Mouse (Mus musculus) natural killer cell, adult 2 months (primary cell): ENCODE data around the gene Col1a1.
A peak's percentile ranks its signal among the peaks of the same experiment; 100 is the strongest.
"Not testable (repeated sequence)": the region's sequence is repeated elsewhere in the genome, so short reads cannot be mapped to it uniquely, and the experiment has no call there.

Experiments
- DNase-seq, 2 experiments: peaks; one replicate each; pipeline ENCODE4 v3.0.0; 2022; ENCODE audit warnings: low spot score in 2 of 2

Col1a1 gene

DNA sequence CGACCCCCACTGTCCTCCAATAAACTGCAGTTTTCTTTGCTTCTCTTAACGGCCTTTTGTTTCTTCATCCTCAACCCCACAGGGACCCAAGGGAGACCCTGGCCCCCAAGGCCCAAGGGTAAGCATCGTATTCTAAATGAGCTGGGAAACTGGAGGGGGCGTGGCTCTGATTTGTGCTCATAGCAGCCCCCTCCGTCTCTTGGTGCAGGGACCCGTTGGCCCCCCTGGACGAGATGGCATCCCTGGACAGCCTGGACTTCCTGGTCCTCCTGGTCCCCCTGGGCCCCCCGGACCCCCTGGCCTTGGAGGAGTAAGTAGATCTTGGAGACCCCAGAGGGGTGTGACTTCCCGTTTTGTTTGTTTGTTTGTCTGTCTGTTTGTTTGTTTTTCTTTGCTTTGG, 2.3 kb downstream of the Col1a1 start:
- no peak for DNase-seq

GRCm38 (mm10) chr11:94939280-94939679, 3.3 kb downstream of the Col1a1 start:
- peak; percentile 31 to 48 for DNase-seq

GRCm38 (mm10) chr11:94941121-94941520, 5.1 kb downstream of the Col1a1 start:
- DNase-seq = no peak

DNA sequence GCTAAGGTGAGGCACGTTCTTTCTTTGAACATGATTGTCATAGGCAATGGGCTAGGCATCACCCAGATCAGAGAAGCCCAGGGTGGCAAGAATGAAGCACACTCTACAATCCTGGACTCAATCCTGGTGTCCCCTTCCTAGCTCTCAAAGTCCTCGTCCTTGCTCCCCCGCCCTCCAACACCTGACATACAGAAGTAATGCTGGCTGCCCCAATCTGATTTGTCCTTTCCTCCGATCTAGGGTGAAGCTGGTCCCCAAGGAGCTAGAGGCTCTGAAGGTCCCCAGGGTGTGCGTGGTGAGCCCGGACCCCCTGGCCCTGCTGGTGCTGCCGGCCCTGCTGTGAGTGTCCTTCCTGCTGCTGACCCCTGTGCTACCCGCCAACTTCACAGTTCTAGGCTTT, 5.8 kb downstream of the Col1a1 start:
- no peak for DNase-seq

DNA sequence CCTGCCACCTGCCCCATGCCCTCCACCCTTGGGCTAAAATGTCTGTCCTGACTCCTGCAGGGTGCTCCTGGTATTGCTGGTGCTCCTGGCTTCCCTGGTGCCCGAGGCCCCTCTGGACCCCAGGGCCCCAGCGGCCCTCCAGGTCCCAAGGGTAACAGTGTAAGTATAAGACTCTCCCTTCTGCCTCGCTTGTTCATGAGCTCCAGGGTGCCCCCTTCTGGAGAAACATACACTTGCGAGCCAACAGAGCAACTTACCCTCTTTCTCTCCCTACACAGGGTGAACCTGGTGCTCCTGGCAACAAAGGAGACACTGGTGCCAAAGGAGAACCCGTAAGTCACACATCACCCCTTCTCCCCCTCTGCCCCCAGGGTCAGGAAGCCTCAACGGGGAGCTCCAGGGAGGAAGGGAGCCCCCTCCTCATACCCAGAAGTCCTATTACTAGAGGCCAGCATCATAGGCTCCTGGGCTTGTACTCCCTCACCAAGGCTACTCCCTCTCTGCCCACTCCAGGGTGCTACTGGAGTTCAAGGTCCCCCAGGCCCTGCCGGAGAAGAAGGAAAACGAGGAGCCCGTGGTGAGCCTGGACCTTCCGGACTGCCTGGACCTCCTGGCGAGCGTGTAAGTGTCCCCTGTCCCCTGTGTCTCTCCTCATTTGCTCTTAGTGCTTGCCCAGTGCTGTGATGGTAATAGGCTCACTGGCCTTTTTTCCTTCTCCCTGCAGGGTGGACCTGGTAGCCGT, 6.4 kb downstream of the Col1a1 start:
- DNase-seq = peak; percentile 29 to 48

- DNase-seq = no peak
Measured at GRCm38 (mm10) chr11:94943054-94943453, 7.0 kb downstream of the Col1a1 start.

DNA sequence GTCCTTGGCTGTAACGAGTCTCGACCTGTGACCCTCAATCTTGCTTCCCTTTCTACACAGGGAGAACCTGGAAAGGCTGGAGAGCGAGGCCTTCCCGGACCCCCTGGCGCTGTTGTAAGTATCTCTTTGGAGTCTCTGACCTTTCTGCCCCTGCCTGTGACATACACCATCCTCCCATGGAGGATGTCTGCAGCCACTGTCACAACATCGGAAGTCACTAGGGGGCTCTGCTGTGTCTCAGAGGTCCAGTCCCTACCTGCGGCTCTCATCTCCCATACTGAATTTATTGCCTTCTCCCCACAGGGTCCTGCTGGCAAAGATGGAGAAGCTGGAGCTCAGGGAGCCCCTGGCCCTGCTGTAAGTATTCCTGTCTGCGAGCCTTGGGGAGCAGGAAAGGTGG, 8.3 kb downstream of the Col1a1 start:
- DNase-seq = no peak

DNA sequence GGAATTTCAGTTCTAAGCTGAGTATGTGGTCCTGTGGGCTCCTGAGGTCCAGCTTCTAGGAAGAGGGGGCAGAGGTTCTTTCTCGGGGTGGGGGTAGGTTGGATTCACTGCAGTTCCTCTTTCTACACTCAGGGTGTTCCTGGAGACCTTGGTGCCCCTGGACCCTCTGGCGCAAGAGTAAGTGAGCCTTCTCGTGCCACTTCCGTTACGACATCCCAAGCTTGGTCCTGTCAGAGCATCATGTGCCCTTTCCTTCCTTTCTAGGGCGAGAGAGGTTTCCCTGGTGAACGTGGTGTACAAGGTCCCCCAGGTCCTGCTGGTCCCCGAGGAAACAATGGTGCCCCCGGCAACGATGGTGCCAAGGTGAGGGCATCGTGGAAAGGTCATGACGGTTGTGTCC, 9.2 kb downstream of the Col1a1 start:
- DNase-seq = no peak

DNA sequence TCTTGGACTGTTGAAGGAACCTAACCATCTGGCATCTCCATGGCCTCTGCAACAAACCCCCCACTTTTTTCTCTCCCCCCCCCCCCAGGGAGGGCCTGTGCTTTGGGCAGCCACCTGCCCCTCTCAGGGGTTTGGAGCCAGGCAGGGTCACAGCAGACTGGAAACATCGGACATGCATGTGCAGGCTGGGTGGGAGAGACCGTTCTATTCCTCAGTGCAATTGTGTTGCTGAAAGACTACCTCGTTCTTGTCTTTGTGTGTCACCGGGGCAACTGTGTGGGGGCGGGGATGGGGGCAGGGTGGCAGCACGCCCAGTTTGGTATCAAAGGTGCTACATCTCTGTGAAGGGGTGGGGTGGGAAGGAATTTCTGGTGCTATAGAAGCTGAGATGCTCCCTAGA, 16.1 kb downstream of the Col1a1 start:
- DNase-seq = no peak

DNA sequence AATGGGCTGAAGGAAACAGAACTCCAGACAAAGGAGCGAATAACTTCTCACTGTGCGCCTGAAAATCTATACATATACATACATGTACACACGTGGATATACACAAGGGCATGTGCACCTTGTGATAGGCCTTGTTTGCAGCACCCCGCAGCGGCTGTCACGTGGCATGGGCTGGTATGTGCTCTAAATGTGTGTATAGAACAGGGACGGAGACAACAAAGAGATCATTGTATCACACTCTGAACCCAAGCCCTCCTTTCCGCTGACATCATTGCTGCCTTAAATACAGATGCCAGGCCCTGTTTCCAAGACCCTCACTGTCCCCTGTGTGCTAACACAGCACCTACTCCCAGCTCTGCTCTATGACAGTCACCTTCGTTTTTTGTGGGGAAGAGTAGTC, 19.1 kb downstream of the Col1a1 start:
- DNase-seq = no peak

- DNase-seq = no peak
Measured at GRCm38 (mm10) chr11:94957693-94958064, 21.7 kb downstream of the Col1a1 start.

GRCm38 (mm10) chr11:94958065-94958858, 22.2 kb downstream of the Col1a1 start:
- no peak for DNase-seq

DNA sequence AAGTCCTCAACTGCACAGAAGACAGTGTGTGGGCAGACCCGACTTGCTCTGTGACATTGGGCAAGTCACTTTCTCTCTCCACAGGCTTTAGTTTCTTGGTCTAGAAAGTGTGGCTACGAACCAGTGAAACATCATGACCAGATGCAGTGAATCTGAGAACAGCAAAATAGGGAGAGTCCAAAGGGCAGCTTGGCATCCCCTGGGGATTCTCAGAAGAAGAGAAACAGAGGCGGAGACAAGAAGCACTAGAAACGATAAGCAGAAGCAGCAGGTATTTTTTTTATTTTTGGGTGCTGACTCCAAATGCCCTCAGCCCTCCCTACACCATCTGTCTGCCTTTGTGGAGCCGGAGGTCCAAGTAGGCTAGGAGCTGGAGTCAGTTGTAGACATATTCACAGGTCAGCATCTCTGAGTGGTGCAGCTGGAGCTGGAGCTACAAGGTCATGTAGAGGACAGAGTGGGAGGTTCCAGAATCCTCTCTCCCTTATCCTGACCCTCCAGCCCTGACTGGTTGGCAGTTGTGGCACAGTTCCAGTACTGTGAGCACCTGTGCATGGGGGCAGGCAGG, 26.6 kb downstream of the Col1a1 start:
- DNase-seq = no peak

DNA sequence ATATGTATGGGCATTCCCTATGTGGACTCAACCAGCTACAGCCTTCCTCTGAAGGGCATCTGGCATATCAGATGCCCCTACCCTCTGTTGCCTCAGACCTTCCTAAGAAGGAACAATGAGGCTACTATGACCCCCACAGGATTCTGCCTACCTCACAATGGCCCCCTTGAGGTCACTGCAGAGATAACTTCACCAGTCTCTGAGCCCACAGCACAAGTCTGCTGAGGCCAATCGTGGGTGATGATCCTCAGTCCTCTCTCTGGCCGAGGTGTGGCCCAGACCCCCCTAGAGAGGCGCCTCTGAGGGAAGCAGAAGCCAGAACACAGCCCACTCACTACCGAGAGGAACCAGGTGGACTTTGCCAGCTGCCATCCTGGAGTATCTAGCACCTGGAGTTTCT, 31.4 kb downstream of the Col1a1 start, which contains the start of gene Hils1:
Gene Hils1 (plus strand): TSS at position 175 of the 400 bp plus-strand sequence.
- DNase-seq = no peak

- no peak for DNase-seq
Measured at GRCm38 (mm10) chr11:94968187-94968586, 32.2 kb downstream of the Col1a1 start.

GRCm38 (mm10) chr11:94969709-94970108, 33.7 kb downstream of the Col1a1 start:
- not testable (repeated sequence) for DNase-seq

DNA sequence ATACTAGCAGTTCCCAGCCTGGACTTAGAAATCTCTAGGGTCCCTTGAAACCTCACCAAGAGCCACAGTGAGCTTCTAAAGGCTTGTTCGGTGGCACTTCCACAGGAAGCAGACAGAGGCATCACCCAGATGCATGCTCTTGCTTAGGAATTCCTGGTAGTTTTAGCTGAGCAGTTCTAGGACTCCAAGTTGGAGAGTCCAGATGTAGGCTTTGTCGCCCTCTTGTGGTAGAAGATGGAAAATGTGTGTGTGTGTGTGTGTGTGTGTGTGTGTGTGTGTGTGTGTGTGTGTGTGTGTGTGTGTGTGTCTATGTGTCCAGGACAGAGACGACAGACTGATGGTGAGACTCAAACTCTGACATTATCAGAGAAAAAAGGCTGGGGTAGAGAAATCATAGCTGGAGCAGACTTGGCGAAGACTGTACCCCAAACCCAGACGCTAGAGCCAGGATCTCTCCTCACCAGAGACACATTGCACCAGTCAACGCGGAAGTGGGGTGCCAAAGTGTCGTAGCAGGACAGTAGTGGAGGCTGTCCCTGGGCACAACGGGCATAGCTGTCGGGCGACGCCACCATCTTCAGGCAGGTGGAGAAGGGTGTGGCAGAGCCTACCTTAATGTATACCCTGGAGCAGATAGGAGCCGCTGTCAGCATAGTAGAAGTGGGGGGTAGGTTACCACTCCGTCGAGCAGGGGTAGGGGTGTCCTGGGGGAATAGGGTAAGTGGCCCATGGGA, 34.4 kb downstream of the Col1a1 start:
- peak; percentile 54 for DNase-seq

- DNase-seq = no peak
Measured at GRCm38 (mm10) chr11:94971895-94972615, 36.0 kb downstream of the Col1a1 start.

GRCm38 (mm10) chr11:94972887-94973286, 36.9 kb downstream of the Col1a1 start:
- DNase-seq = no peak

DNA sequence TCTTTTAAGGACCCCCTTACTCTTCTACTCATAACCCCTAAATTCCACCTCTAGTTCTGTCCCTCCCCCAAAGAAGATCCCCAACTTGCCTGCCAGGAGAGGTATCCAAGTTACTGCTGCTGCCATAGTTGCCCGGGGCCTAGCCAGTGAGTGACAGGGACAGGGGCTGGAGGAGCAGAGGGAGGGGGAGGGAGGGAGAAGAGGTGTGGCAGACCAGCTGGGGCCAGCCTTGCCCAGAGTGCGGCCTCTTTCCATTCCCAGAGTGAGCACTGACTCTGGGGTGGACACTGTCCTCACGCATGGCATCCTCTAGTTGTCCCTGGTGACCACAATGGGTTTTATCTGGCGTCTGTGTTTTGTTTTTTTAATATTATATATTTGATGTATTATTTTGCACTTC, 37.3 kb downstream of the Col1a1 start:
- DNase-seq = no peak

DNA sequence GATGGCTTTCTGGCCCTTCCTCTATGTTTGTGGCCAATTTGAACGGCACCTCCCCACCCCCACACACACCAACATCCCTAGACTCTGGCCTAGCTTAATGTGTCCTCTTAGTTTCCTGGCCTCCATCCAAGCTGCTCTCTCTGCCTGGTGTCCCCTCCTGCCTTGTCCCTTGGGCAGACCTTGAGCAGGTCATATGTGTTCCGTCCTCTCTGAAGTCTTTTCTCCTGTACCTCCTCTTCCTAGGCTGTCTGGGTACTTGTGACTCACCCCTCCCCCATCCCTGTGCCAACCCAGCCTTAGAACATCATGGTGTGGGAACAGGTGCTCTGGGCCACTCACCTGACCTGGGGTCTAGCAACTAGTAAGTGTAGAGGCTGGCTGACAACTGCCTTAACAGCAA, 38.9 kb downstream of the Col1a1 start:
- no peak for DNase-seq
